Mouse (Mus musculus) cerebellum, adult 2 months (tissue): ENCODE measurements around the gene Nrxn2.

Source experiments
- CTCF ChIP-seq: fragments of 200-500 bp; IDR thresholded peaks from 2 replicates; pipeline ENCODE4 v1.5.1; 2011; ENCODE audit warnings: low read depth, mild to moderate bottlenecking, control low read depth, low read length, moderate library complexity, borderline replicate concordance; ENCODE audit not compliant: insufficient read depth
- POLR2A ChIP-seq: fragments of 200-500 bp; IDR thresholded peaks from 2 replicates; pipeline ENCODE4 v1.6.1; 2011; ENCODE audit warnings: low read length, control low read depth, borderline replicate concordance; ENCODE audit not compliant: insufficient read depth

DNA sequence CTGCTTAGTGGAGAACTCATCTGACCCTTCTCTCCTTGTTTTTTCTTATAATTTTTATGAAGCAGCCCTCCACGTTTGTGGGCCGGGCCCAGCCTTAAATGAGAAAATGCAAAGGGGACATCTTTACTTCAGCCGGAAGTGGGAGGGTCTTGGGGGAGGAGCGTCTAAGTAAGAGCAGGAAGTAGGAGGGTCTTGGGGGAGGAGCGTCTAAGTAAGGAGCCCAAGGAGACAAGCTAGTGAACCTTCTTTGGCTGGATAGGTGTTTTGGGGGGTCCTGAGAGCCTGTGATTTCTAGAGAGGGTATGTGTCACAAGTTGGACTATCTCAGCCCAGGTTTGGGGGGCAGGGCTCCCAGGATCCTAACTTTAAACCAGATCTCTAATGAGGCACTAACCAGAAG lies 96.9 kb downstream of the Nrxn2 start:
- TF ChIP-seq CTCF: no peak
- no peak for TF ChIP-seq POLR2A
